Mouse (Mus musculus) neutrophil, adult 5-6 weeks (primary cell): ENCODE results near the gene Wipi1. TPM values are rescaled to one million over a fixed set of nuclear protein-coding genes. Genes with fewer than 3 reads are reported as not detected.
"Not testable (repeated sequence)": the region's sequence is repeated elsewhere in the genome, so short reads cannot be mapped to it uniquely, and the experiment has no call there.

ENCODE experiments used
- ATAC-seq: fragments of 151-379, 151-347 bp; 2 replicates; pipeline ENCODE4 v1.8.0; 2017; ENCODE audit warnings: mild to moderate bottlenecking, moderate TSS enrichment; ENCODE audit not compliant: insufficient number of reproducible peaks, poor library complexity, low FRiP score, severe bottlenecking; ENCODE audit errors: extremely low read depth
- total RNA-seq: library from RNA; stranded (forward); fragments of 200-1000 nt; gene quantifications from 2 replicates; pipeline ENCODE4 v1.2.3, GENCODE M21; 2017

Wipi1 gene
- 1.2 and 2.4 TPM in 2 replicates for total RNA-seq

GRCm38 (mm10) chr11:109611303-109612149 is at the start of gene Wipi1:
TSS of gene Wipi1 (minus strand) at chr11:109611967.
- ATAC-seq: peak; percentile 85

- not testable (repeated sequence) for ATAC-seq
Observed at GRCm38 (mm10) chr11:109660526-109660925, 48.8 kb upstream of the Wipi1 start.

DNA sequence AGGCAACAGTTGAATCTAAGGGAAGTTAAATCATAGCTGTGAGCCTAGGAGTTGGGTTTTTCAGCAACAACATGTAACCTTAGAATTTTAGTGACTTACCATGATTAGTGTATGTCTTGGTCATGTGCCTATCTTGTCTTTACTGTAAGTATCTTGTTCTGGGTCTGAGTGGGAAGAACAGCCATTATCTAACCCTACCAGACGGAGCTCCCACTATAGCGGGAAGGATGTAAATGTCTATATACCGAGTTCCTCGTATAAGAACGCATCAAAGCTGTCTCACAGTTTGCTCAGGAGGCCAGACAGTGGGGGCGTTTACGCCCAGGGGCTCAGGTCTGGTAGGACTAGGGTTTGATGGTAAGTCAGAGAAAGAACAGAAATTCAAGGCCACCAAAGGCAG is 44.5 kb upstream of the Wipi1 start:
- no peak for ATAC-seq

DNA sequence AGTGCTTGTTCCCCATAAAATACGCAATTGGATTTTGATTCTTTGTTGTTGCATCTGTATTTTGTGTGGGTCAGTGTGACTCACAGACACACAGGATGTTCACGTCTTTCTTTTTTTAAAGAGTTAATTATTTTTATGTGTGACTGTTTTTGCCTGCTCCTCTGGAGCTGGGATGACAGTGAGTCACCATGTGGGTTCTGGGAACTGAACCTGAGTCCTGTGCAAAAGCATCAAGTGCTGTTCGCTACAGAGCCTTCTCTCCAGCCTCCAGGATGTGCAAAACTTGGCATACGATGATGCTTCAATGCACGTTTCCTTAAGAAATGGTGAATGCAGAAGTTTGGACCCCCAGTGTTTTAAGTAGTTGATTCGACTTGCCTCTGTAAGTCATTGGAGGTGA is 42.8 kb upstream of the Wipi1 start:
- ATAC-seq: no peak

GRCm38 (mm10) chr11:109653201-109653600 is 41.4 kb upstream of the Wipi1 start:
- ATAC-seq: no peak

GRCm38 (mm10) chr11:109652505-109652904 is 40.7 kb upstream of the Wipi1 start:
- ATAC-seq: no peak

DNA sequence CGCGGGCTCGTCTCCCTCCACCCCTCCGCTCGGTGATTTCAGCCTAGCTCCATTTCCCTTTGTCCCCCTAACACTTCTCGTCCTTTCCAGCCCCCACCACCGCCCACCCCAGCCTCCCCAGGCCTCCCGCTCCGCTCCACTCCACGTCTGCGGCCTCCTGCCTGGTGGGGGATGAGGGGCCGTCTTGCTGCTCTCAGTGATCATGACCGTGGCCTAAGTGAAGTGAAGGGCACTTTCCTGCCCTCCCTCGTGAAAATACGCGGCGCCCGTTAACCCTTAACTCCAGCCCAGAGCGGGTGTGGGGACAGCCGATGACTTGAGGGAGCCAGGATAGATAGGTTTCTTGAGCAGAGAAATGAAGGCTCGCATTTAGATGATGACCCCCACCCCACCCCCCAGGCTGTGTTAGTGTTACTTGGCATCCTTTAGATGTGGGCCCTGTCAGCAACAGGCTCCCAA is 39.8 kb upstream of the Wipi1 start:
- ATAC-seq: no peak

GRCm38 (mm10) chr11:109650788-109651565 is 39.2 kb upstream of the Wipi1 start:
- ATAC-seq: peak; percentile 88

DNA sequence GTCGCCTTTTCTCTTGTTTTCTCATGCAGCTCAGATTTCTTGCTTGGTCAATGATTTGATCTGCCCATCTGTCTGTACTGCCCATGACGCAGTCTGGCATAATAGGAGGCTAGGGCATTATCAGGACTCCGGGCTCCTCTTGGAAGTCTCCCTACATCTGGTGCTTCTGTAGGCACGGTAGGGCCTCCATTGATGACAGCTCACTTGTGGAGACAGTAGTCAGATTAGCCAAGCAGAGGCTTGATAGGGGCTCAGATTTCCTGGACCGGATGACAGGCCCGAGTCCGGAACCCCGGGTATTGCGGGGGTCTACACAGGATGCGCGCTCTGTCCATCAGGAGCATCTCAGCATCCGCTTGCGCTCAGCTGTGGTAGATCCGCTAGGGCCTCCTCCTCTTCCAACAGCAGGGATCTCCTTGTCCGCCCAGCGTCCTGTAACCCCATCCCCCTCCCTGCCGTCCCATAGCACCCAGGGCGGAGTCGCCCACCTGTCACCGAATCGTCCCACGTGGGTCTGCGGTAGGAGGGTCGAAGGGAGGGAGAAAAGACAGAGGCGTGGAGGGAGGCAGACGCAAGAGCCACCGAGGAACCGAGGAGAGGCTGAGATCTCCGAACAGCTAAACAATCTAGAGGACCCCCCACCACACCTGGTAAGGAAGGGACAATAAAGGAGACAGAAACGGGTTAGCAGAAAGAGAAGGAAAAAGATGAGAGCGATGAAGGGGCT is 38.4 kb upstream of the Wipi1 start:
- ATAC-seq: peak; percentile 63

GRCm38 (mm10) chr11:109649206-109649605 is 37.4 kb upstream of the Wipi1 start, which contains the start of gene Prkar1a:
TSS of gene Prkar1a (plus strand) at chr11:109649405.
- no peak for ATAC-seq

DNA sequence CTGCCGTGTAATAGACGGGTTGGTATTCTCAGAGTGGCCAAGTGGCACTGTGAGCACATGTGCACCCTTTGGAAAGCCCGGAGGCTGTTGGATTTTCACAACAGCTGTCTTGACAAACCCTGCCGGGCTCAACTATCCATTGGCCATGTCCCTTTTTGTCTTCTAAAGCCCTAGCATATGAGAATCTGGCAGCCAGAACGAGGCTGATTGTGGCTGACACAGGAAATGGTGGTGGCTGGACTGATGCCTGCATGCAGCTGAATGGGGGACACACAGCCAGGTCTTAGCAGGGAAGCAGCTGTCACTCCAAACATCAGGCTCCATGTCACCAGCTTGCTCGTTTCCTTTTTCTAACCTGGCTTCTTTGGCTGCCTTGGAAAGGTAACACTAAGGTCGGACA is 36.7 kb upstream of the Wipi1 start:
- ATAC-seq: no peak

- no peak for ATAC-seq
Observed at GRCm38 (mm10) chr11:109641498-109642222, 29.9 kb upstream of the Wipi1 start.

- ATAC-seq: no peak
Observed at GRCm38 (mm10) chr11:109635871-109636395, 24.2 kb upstream of the Wipi1 start.

DNA sequence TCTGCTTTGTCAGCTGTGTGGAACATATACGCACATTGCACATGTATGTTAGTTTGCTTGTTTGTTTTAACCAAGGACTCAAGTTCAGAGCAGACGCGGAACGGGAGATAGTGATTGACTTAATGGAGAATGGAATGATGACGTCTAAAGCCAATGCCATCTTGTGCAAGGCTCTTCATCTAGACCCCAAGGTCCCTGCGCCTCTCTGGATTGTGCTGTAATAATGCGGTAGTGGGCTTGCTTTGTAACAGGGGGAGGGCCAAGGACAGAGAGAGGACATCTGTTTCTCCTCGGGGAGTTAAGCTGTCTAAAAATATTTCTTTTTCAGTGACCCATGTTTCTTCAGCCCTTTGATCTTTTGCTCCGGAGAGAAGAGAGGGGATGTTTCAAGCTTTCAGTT is 23.2 kb upstream of the Wipi1 start:
- ATAC-seq: no peak

DNA sequence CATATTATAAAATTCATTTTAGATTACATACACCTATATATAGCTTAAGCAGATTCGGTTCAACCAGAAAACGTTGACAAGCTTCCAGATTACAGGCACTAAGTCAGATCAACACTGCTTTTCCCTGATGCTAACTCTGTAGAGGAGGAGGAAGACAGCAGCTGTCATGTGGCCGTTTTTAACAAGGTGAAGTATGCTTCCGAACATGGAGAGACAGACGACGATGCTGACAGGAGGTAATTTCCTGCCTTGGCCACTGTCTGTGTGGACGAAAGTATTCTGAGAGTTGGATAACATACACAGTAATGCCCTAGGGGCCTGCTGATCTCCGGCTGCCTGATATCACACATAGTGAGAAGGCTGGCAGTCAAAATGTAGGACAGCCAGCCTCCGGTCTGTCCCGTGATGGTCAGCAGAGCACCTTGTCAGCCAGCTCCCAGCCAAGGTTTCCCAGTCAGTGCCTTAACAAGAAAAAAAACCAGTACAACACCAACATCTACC is 17.3 kb upstream of the Wipi1 start:
- ATAC-seq: no peak

- ATAC-seq: no peak
Observed at GRCm38 (mm10) chr11:109628099-109628498, 16.3 kb upstream of the Wipi1 start.

DNA sequence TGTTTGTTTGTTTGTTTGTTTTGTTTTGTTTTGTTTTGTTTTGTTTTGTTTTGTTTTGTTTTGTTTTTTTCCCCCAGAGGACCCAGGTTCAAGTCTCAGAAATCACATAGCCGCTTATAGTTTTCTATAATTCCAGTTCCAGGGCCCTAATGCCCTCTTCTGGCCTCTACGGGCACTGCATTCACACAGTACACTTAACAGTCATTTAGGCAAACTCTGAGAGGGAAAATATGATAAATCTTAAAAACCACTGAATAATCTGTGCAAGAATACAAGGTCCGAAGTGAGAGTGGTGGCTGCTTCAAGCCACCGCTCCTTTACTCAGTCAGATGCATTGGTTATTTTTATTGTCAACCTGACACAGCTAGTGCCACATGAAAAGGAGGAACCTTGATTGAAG is 15.9 kb upstream of the Wipi1 start:
- ATAC-seq: 0 out of 2 replicates have a peak, but pooled peaks have one; percentile 33

DNA sequence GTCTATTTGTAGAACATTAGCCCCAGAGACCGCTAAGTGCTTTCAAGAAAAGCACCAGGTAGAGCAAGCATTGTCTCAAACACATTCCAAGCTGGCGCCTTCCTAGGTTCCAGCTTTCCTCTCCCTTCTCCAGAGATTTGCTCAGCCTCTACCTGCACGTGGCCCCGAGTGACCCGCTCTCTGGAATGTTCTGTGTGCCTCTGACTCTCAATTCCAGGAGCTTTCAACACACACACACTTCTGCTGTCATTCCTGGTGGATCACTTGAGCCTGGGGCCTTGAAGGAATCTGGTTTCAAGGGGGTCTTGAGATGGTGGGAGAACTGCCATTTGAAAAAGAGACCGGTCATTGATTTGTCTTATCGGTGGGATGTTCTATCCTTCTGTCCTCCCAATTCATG is 11.5 kb upstream of the Wipi1 start:
- ATAC-seq: no peak
